Mouse (Mus musculus): Measurements from ENCODE around the gene Rbbp5. TPM values are rescaled to one million over a fixed set of nuclear protein-coding genes. Genes with fewer than 3 reads are reported as not detected.

Gene Rbbp5
- polyA plus RNA-seq, 1 experiment from 2014 or later: 36.4 TPM

GRCm38 (mm10) chr1:132479438-132479837, 2.3 kb downstream of the Rbbp5 start:
- no peak for ATAC-seq
- peaks cover 24% of the 10 kb centered on the region for H3K4me1 ChIP-seq (ENCODE audit: control insufficient read depth, insufficient read depth, low read depth, low read length)
- no peak overlapping the region for H3K9ac ChIP-seq (ENCODE audit: low read depth, low read length)
- H3K36me3 ChIP-seq (ENCODE audit: control insufficient read depth, insufficient read depth, low read length): no peaks in the 10 kb centered on the region
- H3K27ac ChIP-seq (ENCODE audit: low read depth, low read length): no peak overlapping the region
- H3K27me3 ChIP-seq (replicated peaks; ENCODE audit: control insufficient read depth, insufficient read depth, low read length): no peaks in the 10 kb centered on the region
- 88% methylated on average over 1 of the region's 1 CpGs for WGBS
- no peak overlapping the region for H3K4me2 ChIP-seq (ENCODE audit: low read length)
- no peaks in the 10 kb centered on the region for H3K9me3 ChIP-seq (ENCODE audit: control insufficient read depth, low read length)
- no peak overlapping the region for H3K4me3 ChIP-seq (ENCODE audit: low read length)

GRCm38 (mm10) chr1:132481619-132482018, 4.5 kb downstream of the Rbbp5 start:
- H3K9me3 ChIP-seq (ENCODE audit: control insufficient read depth, low read length): no peaks in the 10 kb centered on the region
- no peak for ATAC-seq
- H3K4me3 ChIP-seq (ENCODE audit: low read length): no peak overlapping the region
- H3K27ac ChIP-seq (ENCODE audit: low read depth, low read length): no peak overlapping the region
- H3K27me3 ChIP-seq (replicated peaks; ENCODE audit: control insufficient read depth, insufficient read depth, low read length): no peaks in the 10 kb centered on the region
- H3K9ac ChIP-seq (ENCODE audit: low read depth, low read length): no peak overlapping the region
- H3K36me3 ChIP-seq (ENCODE audit: control insufficient read depth, insufficient read depth, low read length): 0 out of 2 replicates have a peak, but pooled peaks cover 2% of the 10 kb centered on the region
- peaks cover 15% of the 10 kb centered on the region for H3K4me1 ChIP-seq (ENCODE audit: control insufficient read depth, insufficient read depth, low read depth, low read length)
- WGBS: 98% methylated on average over 2 of the region's 2 CpGs
- no peak overlapping the region for H3K4me2 ChIP-seq (ENCODE audit: low read length)

GRCm38 (mm10) chr1:132483234-132483633, 6.1 kb downstream of the Rbbp5 start:
- Histone ChIP-seq H3K36me3 (ENCODE audit: control insufficient read depth, insufficient read depth, low read length) (0 out of 2 replicates have a peak, but pooled peaks cover 5% of the 10 kb centered on the region), H3K27ac (ENCODE audit: low read depth, low read length) (no peak overlapping the region), H3K9me3 (ENCODE audit: control insufficient read depth, low read length) (no peaks in the 10 kb centered on the region), H3K4me2 (ENCODE audit: low read length) (no peak overlapping the region), H3K4me3 (ENCODE audit: low read length) (no peak overlapping the region), H3K4me1 (ENCODE audit: control insufficient read depth, insufficient read depth, low read depth, low read length) (peaks cover 11% of the 10 kb centered on the region), H3K9ac (ENCODE audit: low read depth, low read length) (no peak overlapping the region), H3K27me3 (replicated peaks; ENCODE audit: control insufficient read depth, insufficient read depth, low read length) (no peaks in the 10 kb centered on the region)
- ATAC-seq: no peak
- WGBS: 92% methylated on average over 3 of the region's 3 CpGs

GRCm38 (mm10) chr1:132483759-132484158, 6.6 kb downstream of the Rbbp5 start:
- Histone ChIP-seq H3K4me1 (ENCODE audit: control insufficient read depth, insufficient read depth, low read depth, low read length) (peaks cover 6% of the 10 kb centered on the region), H3K27ac (ENCODE audit: low read depth, low read length) (no peak overlapping the region), H3K36me3 (ENCODE audit: control insufficient read depth, insufficient read depth, low read length) (peaks cover 6% of the 10 kb centered on the region; the same call in 1 of the 2 replicates), H3K9ac (ENCODE audit: low read depth, low read length) (no peak overlapping the region), H3K4me2 (ENCODE audit: low read length) (no peak overlapping the region), H3K27me3 (replicated peaks; ENCODE audit: control insufficient read depth, insufficient read depth, low read length) (no peaks in the 10 kb centered on the region), H3K9me3 (ENCODE audit: control insufficient read depth, low read length) (no peaks in the 10 kb centered on the region), H3K4me3 (ENCODE audit: low read length) (no peak overlapping the region)
- ATAC-seq: no peak
- 91% methylated on average over 6 of the region's 6 CpGs for WGBS

GRCm38 (mm10) chr1:132500535-132500934, 23.4 kb downstream of the Rbbp5 start:
- no peak overlapping the region for H3K4me2 ChIP-seq (ENCODE audit: low read length)
- no peak overlapping the region for H3K9ac ChIP-seq (ENCODE audit: low read depth, low read length)
- no peak overlapping the region for H3K27ac ChIP-seq (ENCODE audit: low read depth, low read length)
- H3K9me3 ChIP-seq (ENCODE audit: control insufficient read depth, low read length): no peaks in the 10 kb centered on the region
- H3K27me3 ChIP-seq (replicated peaks; ENCODE audit: control insufficient read depth, insufficient read depth, low read length): no peaks in the 10 kb centered on the region
- H3K4me1 ChIP-seq (ENCODE audit: control insufficient read depth, insufficient read depth, low read depth, low read length): no peaks in the 10 kb centered on the region
- no peak overlapping the region for H3K4me3 ChIP-seq (ENCODE audit: low read length)
- 85% methylated on average over 2 of the region's 2 CpGs for WGBS
- peaks cover 19% of the 10 kb centered on the region for H3K36me3 ChIP-seq (ENCODE audit: control insufficient read depth, insufficient read depth, low read length)
- ATAC-seq: no peak

- Histone ChIP-seq H3K4me1 (ENCODE audit: control insufficient read depth, insufficient read depth, low read depth, low read length) (no peaks in the 10 kb centered on the region), H3K9ac (ENCODE audit: low read depth, low read length) (no peak overlapping the region), H3K36me3 (ENCODE audit: control insufficient read depth, insufficient read depth, low read length) (peaks cover 18% of the 10 kb centered on the region), H3K27ac (ENCODE audit: low read depth, low read length) (no peak overlapping the region), H3K9me3 (ENCODE audit: control insufficient read depth, low read length) (no peaks in the 10 kb centered on the region), H3K27me3 (replicated peaks; ENCODE audit: control insufficient read depth, insufficient read depth, low read length) (no peaks in the 10 kb centered on the region), H3K4me2 (ENCODE audit: low read length) (no peak overlapping the region), H3K4me3 (ENCODE audit: low read length) (no peak overlapping the region)
- whole genome bisulfite sequencing: 75% methylated on average over 5 of the region's 5 CpGs
- ATAC-seq: no peak
Measured at GRCm38 (mm10) chr1:132505155-132505554, 28.0 kb downstream of the Rbbp5 start.

- Histone ChIP-seq H3K36me3 (ENCODE audit: control insufficient read depth, insufficient read depth, low read length) (peaks cover 14% of the 10 kb centered on the region), H3K4me2 (ENCODE audit: low read length) (no peak within 1 kb of the TSS), H3K9me3 (ENCODE audit: control insufficient read depth, low read length) (no peaks in the 10 kb centered on the region), H3K4me3 (ENCODE audit: low read length) (no peak within 1 kb of the TSS), H3K27ac (ENCODE audit: low read depth, low read length) (no peak within 1 kb of the TSS), H3K27me3 (replicated peaks; ENCODE audit: control insufficient read depth, insufficient read depth, low read length) (no peaks in the 10 kb centered on the region), H3K9ac (ENCODE audit: low read depth, low read length) (no peak within 1 kb of the TSS), H3K4me1 (ENCODE audit: control insufficient read depth, insufficient read depth, low read depth, low read length) (no peaks in the 10 kb centered on the region)
- 79% methylated on average over 7 of the region's 7 CpGs for WGBS
- ATAC-seq: no peak
Measured at GRCm38 (mm10) chr1:132506058-132506457, 28.9 kb downstream of the Rbbp5 start, which contains the start of gene Tmem81. TSS of gene Tmem81 (plus strand) at chr1:132506230.

GRCm38 (mm10) chr1:132506656-132507055, 29.5 kb downstream of the Rbbp5 start:
- H3K9me3 ChIP-seq (ENCODE audit: control insufficient read depth, low read length): no peaks in the 10 kb centered on the region
- H3K27ac ChIP-seq (ENCODE audit: low read depth, low read length): no peak overlapping the region
- H3K9ac ChIP-seq (ENCODE audit: low read depth, low read length): no peak overlapping the region
- no peaks in the 10 kb centered on the region for H3K27me3 ChIP-seq (replicated peaks; ENCODE audit: control insufficient read depth, insufficient read depth, low read length)
- no peak for ATAC-seq
- H3K4me2 ChIP-seq (ENCODE audit: low read length): no peak overlapping the region
- WGBS: 93% methylated on average over 7 of the region's 7 CpGs
- peaks cover 11% of the 10 kb centered on the region for H3K36me3 ChIP-seq (ENCODE audit: control insufficient read depth, insufficient read depth, low read length)
- no peak overlapping the region for H3K4me3 ChIP-seq (ENCODE audit: low read length)
- 0 out of 2 replicates have a peak, but pooled peaks cover 2% of the 10 kb centered on the region for H3K4me1 ChIP-seq (ENCODE audit: control insufficient read depth, insufficient read depth, low read depth, low read length)

GRCm38 (mm10) chr1:132509771-132510170, 32.6 kb downstream of the Rbbp5 start:
- 77% methylated on average over 5 of the region's 5 CpGs for WGBS
- ATAC-seq: no peak

More at GRCm38 (mm10) chr1:132509771-132510170, 32.6 kb downstream of the Rbbp5 start:
- peaks cover 4% of the 10 kb centered on the region for H3K36me3 ChIP-seq (ENCODE audit: control insufficient read depth, insufficient read depth, low read length)
- H3K9ac ChIP-seq (ENCODE audit: low read depth, low read length): no peak overlapping the region
- no peaks in the 10 kb centered on the region for H3K27me3 ChIP-seq (replicated peaks; ENCODE audit: control insufficient read depth, insufficient read depth, low read length)
- no peak overlapping the region for H3K4me2 ChIP-seq (ENCODE audit: low read length)
- H3K27ac ChIP-seq (ENCODE audit: low read depth, low read length): no peak overlapping the region
- H3K4me3 ChIP-seq (ENCODE audit: low read length): no peak overlapping the region
- H3K9me3 ChIP-seq (ENCODE audit: control insufficient read depth, low read length): no peaks in the 10 kb centered on the region
- 0 out of 2 replicates have a peak, but pooled peaks cover 2% of the 10 kb centered on the region for H3K4me1 ChIP-seq (ENCODE audit: control insufficient read depth, insufficient read depth, low read depth, low read length)

All from hindbrain, embryonic 16.5 days (tissue).